21 mouse cellular contexts compared by ENCODE assay signal in genomic region chr5:137330910-137331309, GRCm38 (mm10). TPM values are rescaled to one million over a fixed set of nuclear protein-coding genes. Genes with fewer than 3 reads are reported as not detected.
"Had no signal": no experiment of that assay in that cellular context is flagged by ENCODE, and none has a peak within 500 bp of the region (broad histone marks: within the 10 kb centered on the region; RNA-seq: fewer than 3 reads in every experiment).

No protein-coding gene starts in this region.

- H3K9ac ChIP-seq: limb, embryonic 12.5 days; limb, embryonic 15.5 days; liver, embryonic 12.5 days; liver, embryonic 15.5 days; lung, embryonic 14.5 days; midbrain, embryonic 12.5 days had no signal

- H3K9me3 ChIP-seq: limb, embryonic 12.5 days; limb, embryonic 15.5 days; liver, embryonic 12.5 days; liver, embryonic 15.5 days; midbrain, embryonic 12.5 days had no signal

- H3K36me3 ChIP-seq: liver, embryonic 15.5 days had no signal

- H3K4me3 ChIP-seq: limb, embryonic 12.5 days; limb, embryonic 15.5 days; liver, embryonic 12.5 days; liver, embryonic 15.5 days; midbrain, embryonic 12.5 days had no signal

- H3K27ac ChIP-seq: limb, embryonic 12.5 days; limb, embryonic 15.5 days; liver, embryonic 12.5 days; liver, embryonic 15.5 days; macrophage; midbrain, embryonic 12.5 days; stomach, postnatal 0 days had no signal

- DNase-seq: kidney, adult 18-20 months; kidney, adult 9 months; kidney, postnatal 14 days; kidney, postnatal 4 days; left cerebral cortex, postnatal 4 days; lung, embryonic 14.5 days; right cerebral cortex, postnatal 14 days; right cerebral cortex, postnatal 4 days; thymus, adult 2 months; thymus, postnatal 14 days; thymus, postnatal 4 days had no signal

- ATAC-seq: liver, embryonic 12.5 days; lung, postnatal 0 days; midbrain, embryonic 16.5 days had no signal

- H3K27me3 ChIP-seq: limb, embryonic 12.5 days; limb, embryonic 15.5 days; liver, embryonic 12.5 days; liver, embryonic 15.5 days; midbrain, embryonic 12.5 days had no signal

- H3K4me2 ChIP-seq: limb, embryonic 12.5 days; limb, embryonic 15.5 days; liver, embryonic 12.5 days; liver, embryonic 15.5 days; lung, embryonic 14.5 days; midbrain, embryonic 12.5 days had no signal

RNA-seq across cellular contexts. Expression of gene Ephb4, which starts 19.0 kb away (rescaled TPM):
- total RNA-seq: megakaryocyte-erythroid progenitor cell, adult 5-6 weeks had no signal
- polyA plus RNA-seq: macrophage had no signal
